Mouse (Mus musculus) kidney, postnatal 10 days (tissue): Measurements from ENCODE around the gene Ang5.
"Not testable (repeated sequence)": the region's sequence is repeated elsewhere in the genome, so short reads cannot be mapped to it uniquely, and the experiment has no call there.

ENCODE experiments used
- DNase-seq: peaks from one replicate; pipeline ENCODE4 v3.0.0; 2021; ENCODE audit warnings: mixed read lengths

Ang5 gene

GRCm38 (mm10) chr14:43956769-43957168 is at the start of gene Ang5:
TSS of gene Ang5 (plus strand) at chr14:43957069.
- DNase-seq, result not testable (repeated sequence)

DNA sequence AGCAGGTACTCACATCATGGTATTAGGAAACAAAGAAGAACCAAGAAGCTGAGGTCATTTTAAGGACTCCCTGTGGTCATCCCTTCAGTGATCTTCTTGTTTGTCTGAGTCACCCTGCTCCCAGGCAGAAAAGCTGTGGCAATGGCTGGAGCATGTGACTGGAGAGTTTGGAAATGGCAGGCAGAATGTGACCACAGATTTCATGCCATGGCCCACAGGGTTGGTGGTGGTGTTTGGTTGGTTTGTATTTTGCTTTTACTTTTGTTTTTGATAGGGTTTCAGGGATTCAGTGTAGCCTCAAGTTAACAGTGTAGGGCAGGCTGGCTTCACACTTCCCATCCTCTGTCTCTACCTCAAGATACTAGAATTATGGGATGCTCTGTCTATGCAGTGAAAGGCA is 38.7 kb upstream of the Ang5 start:
- DNase-seq, result not testable (repeated sequence)

DNA sequence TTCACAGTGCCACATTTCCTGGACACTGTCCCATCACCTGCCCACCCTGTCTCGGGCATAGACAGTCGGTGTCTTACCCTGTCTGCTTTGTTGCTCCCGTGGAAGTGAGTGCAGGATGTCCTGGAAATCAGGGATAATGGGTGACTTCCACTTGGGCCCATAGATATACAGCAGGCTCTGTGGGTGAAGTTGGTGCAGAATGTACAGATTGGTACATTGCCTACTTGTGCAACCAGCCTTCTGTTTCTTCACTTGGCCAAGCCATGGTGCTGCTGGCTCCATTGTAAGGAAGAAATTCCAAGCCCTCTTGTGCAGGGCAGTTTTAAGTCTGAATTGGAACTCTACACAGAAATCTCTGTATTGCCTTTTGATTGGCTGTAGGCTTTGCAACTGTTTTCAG is 33.4 kb upstream of the Ang5 start, which contains the start of gene Ear10:
Ear10 (minus strand) TSS at position 101 of the 400 bp plus-strand sequence.
- DNase-seq, result not testable (repeated sequence)

DNA sequence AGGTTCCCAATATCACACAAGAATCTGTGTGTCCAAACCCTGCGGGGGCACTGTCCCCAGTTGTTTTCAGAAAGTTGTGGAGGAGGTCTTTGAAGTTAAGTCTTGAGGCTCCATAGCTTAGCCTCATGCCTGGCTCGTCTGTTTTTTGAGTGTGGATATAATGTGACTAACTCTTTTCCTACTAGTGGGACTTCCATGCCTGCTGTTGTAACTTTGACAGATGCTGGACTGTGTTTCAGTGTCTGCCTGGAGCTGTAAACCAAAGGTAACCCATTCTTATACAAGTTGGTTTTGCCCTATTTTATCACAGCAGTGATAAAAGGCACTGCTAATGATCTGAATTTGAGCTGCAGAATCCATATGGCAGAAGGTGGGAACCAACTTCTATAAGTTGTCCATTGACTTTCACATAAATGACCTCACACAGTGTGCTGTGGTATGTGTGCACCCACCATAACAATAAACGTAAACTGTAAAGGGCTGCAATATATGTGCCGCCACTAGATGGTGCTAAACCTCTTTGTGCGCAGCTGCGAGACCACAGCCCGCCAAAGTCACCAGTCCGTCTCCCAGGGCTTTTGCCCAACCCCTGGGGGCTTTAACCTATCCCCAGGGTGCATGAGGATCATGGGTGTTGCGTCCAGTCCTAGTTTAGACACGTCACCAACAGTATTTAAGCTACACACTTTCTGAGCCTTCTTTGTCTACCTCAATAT is 32.0 kb upstream of the Ang5 start, which contains the start of gene Gm8113:
Gm8113 (plus strand) TSS at position 703 of the 716 bp plus-strand sequence.
- DNase-seq, result peak; percentile 78

DNA sequence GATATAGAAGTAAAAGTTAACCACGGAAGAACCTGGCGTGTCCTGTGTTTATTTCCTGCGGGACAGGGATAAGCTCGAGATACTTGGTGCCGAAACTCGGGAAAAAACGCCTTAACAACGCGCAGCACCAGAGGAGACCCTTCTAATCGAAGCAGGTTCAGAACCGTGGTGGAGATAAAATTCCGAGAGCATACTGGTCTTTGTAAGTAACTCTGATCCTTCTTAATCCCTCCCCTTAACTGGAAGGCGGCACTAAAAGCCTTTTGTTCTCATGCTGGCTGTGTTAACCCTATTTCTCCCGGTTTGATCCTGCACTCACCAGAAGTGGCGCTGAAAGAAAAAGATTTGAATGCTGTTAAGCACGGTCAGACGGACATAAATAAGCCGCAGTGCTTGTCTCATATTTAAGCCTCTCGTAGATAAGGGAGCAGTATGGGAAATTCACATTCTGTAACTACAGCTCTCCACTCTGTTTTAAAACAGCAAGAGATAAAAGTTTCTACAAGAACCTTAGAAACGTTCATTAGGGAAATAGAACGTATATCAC is 31.4 kb upstream of the Ang5 start:
- DNase-seq, result not testable (repeated sequence)

DNA sequence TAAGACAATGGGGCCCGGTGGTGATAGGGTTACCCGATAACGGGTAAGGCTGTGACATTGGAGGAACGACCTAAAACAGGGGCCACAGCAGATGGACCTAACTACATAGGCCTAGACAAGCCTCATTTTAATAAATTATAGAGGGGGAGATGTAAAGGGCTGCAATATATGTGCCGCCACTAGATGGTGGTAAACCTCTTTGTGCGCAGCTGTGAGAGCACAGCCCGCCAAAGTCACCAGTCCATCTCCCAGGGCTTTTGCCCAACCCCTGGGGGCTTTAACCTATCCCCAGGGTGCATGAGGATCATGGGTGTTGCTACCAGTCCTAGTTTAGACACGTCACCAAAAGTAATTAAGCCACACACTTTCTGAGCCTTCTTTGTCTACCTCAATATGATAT is 23.9 kb upstream of the Ang5 start:
- peak; percentile 57 for DNase-seq

DNA sequence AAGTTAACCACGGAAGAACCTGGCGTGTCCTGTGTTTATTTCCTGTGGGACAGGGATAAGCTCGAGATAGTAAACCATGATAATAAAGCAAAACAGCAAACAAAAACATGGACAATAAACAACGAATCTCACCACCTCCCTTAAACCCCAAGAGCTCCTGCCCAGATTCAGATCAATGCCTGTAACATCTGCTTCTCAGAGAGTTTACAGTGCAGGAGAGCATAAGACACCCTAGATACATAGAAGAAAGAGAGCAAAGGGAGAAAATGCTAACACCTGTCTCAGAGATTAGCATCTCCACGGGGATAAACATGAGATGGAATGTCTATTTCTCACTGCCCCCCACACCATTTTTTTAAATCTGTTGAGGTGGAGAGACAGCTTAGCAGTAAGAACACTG is 23.5 kb upstream of the Ang5 start:
- not testable (repeated sequence) for DNase-seq

DNA sequence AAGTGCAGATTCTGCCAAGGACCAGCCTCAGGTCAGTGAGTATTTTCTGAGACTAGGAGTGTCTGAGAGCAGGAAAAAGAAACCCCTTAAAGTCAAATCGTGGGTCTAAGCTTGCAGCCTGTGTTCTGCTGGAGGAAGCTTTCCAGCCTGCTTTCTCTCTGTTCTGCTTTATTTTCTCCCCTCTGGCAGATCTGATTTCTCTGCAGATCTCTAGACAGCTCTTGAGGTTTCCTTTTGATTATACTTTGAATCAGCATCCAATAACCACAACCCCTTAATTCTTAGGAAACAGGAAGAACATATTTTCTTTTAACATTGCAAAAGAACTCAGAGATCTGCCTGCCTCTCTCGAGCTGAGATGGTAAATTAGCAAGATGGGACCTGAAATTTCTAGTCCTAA is 3.5 kb upstream of the Ang5 start:
- not testable (repeated sequence) for DNase-seq

- DNase-seq, result not testable (repeated sequence)
Measured at GRCm38 (mm10) chr14:43955074-43955473, 1.8 kb upstream of the Ang5 start.

DNA sequence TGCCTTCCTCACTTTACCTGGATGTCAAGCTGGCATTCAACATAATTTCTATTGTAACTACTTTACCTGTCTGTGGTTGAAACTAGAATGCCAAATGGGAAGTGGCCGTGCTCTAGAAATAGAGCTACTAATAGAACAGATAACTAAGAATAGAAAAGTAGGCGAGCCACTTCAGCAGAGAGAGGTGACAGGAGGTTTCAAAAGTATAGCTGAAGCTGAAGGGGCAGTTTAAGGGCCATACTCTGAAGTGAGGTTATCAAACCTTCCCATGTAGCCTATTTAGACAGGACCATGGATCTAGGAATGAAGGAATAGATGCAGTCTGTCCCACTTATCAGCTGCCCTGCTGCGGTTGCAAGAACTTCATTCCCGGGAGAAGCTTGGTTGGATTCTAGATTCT is 26.6 kb downstream of the Ang5 start:
- DNase-seq, result no peak

- DNase-seq, result peak; percentile 72
Measured at GRCm38 (mm10) chr14:43983897-43984296, 27.0 kb downstream of the Ang5 start.

DNA sequence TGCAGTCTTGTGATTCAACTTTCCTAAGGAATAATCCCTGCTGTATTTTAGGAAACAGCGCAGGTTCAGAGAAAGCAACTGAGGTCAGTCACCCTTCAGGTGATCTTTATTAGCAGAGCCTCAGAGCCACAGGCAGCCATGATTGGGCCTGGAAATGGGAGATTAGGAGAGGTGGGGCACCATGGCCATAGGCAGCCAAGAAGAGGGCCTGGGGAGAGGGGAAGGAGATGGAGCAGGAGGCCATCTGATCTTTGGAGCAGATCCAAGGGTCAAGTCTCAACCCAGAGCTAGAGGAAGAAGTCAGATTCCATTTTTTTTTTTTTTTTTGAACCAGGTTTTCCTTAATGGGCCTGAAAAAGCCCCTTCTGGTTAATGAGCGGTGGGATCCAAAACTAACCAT is 29.3 kb downstream of the Ang5 start:
- peak; percentile 7 for DNase-seq

- DNase-seq, result peak; percentile 86
Measured at GRCm38 (mm10) chr14:43987404-43987803, 30.5 kb downstream of the Ang5 start.

DNA sequence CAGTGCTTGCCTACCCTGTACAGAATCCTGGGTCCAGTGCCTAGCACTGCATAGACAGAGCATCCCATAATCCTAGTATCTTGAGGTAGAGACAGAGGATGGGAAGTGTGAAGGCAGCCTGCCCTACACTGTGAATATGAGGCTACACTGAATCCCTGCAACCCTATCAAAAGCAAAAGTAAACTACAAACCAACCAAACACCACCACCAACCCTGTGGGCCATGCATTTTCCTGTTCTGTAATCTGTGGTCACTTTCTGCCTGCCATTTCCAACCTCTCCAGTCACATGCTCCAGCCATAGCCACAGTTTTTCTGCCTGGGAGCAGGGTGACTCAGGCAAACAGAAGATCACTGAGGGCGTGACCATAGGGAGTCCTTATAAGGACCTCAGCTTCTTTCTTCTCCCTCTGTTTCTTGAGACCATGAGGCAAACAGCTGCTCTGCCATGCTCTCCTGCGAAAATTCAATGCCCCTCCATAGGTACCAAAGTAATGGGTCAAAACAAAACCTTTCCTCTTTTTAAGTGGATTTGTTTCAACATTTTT is 41.7 kb downstream of the Ang5 start:
- not testable (repeated sequence) for DNase-seq

GRCm38 (mm10) chr14:44001600-44001999 is 44.7 kb downstream of the Ang5 start:
- DNase-seq, result no peak

DNA sequence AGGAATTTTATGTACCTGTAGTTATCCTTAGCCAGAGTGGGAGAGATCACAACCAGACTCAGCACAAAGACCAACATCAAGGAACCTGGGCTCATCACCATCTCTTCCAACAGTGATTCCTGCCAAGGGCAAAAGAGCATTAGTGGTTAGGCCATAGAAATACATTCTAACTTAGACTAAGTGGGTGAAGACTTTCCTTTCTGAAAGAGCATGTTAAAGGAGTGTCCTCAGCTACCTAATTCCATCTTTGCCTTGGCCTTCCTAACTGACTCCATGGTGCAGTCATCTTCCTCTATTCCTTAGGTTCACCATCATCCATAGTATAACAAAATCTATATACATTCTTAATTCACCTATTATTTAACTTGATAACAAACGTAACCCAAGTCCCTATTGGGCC is 45.3 kb downstream of the Ang5 start, which contains the start of gene Ang6:
Ang6 (minus strand) TSS at position 101 of the 400 bp plus-strand sequence.
- no peak for DNase-seq

DNA sequence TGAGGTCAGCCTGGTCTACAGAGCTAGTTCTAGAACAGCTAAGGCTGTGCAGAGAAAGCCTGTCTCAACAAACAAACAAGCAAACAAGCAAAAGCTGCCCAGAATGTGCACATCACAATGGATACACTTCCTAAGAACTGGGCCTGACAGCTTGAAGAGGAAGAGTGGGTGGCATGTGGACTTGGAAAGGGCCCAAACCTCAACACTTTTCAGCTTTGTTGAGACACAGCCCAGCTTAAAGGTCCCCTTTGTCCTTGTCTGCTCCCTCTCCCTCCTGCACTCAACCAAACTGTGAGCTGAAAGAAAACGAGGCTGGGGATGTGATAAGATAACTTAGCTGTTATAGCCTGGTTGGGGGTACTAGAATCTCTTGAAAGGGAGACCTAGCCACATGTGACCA is 51.2 kb downstream of the Ang5 start:
- DNase-seq, result not testable (repeated sequence)

DNA sequence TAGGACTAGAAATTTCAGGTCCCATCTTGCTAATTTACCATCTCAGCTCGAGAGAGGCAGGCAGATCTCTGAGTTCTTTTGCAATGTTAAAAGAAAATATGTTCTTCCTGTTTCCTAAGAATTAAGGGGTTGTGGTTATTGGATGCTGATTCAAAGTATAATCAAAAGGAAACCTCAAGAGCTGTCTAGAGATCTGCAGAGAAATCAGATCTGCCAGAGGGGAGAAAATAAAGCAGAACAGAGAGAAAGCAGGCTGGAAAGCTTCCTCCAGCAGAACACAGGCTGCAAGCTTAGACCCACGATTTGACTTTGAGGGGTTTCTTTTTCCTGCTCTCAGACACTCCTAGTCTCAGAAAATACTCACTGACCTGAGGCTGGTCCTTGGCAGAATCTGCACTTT is 52.8 kb downstream of the Ang5 start:
- not testable (repeated sequence) for DNase-seq
